Mouse (Mus musculus): ENCODE measurements around the gene Hrh2. TPM values are rescaled to one million over a fixed set of nuclear protein-coding genes. Genes with fewer than 3 reads are reported as not detected.

Gene Hrh2
- polyA plus RNA-seq, 1 experiment from 2014 or later: not detected

DNA sequence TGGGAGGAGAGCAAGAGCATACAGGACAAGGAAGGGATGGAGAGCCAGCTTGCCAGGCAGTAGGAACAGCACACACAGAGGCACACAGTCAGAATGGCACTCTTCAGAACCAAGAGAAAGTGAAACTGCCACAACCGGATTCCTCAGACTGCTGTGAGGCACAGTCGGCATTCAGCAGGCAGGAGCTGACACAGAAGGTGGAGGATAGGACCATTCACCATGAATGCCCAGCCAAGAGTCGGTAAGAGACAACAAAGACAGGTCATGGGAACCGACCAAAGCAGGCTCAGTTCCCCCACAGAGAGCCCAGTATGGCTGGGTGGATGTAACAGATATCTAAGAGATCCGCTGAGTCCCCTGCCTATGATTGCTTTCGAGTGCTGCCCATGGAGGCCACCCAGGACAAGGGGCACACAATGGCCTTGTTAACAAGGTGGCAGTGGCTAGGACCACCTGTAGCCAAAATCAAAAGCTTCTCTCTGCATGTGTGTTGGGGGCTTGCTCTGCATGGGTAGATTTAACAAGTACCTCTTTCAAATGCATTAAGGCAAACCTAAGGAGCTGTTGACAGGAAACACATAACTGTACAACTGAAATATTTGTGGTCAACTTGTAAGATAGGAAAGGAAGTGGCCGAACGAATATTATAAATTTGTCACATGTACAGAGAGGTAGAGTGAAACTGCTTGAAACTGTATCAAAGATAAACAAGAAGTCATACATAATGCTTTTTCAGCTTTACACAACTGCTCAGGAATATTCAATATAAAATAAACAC lies 17.7 kb downstream of the Hrh2 start:
- Histone ChIP-seq H3K9me3 (ENCODE audit: low read length) (no peaks in the 10 kb centered on the region), H3K36me3 (ENCODE audit: insufficient read depth, low read length) (no peaks in the 10 kb centered on the region), H3K4me1 (ENCODE audit: insufficient read depth, low read length) (peaks cover 8% of the 10 kb centered on the region; the same call in 1 of the 2 replicates), H3K27ac (ENCODE audit: low read length) (no peak overlapping the region), H3K4me3 (ENCODE audit: low read length) (no peak overlapping the region), H3K4me2 (replicated peaks; ENCODE audit: low read depth, low read length) (no peak overlapping the region), H3K9ac (replicated peaks; ENCODE audit: low read length) (no peak overlapping the region), H3K27me3 (ENCODE audit: insufficient read depth, low read length) (no peaks in the 10 kb centered on the region)
- no peak for ATAC-seq (ENCODE audit: low FRiP score, low TSS enrichment)
- 64% methylated on average over 8 of the region's 8 CpGs for WGBS

DNA sequence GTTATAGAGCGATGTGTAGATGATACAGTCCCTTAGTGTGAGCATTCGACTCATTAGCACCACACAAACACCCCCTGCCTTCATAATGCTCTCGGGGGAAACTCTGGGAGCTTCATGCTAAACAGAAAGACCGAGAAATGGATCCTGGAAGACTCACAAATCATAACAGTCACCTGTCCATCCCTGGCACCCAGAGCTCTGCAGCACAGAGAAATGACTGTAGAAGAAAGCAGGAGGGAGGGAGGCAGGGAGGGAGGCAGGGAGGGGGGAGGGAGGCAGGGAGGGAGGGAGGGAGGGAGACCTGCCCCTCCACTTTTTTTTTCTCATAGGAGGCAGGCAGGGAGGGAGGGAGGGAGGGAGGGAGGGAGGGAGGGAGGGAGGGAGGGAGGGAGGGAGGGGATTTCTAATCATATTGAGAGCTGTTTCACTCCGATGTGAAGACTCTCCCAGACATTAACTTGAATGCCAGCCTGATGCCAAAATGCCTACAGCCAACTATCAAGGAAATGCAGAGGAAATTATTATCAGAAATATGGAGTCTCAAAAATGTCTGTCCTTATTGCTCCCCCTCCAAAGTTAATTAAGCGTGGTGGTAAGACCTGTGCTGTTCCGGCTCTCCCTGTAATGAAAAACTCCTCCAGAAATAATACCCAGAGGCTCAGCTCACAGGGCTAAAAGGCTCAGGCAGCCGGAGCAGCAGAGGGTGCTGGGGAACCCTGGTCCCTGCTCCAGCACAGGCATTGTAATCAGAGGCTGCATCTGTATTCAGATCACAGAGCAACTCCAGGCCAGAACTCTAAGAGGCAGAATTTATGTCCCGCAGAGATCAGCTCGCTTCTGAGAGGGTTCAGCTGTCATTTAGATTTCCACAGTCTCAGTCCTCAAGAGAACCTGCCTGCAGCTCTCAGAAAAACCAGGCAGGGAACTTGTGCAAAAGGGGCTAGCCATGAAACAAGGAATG lies 19.9 kb downstream of the Hrh2 start:
- no peak overlapping the region for H3K4me3 ChIP-seq (ENCODE audit: low read length)
- peaks cover 8% of the 10 kb centered on the region; the same call in 1 of the 2 replicates for H3K4me1 ChIP-seq (ENCODE audit: insufficient read depth, low read length)
- H3K9ac ChIP-seq (replicated peaks; ENCODE audit: low read length): no peak overlapping the region
- ATAC-seq (ENCODE audit: low FRiP score, low TSS enrichment): peak; percentile 88
- no peak overlapping the region for H3K4me2 ChIP-seq (replicated peaks; ENCODE audit: low read depth, low read length)
- 24% methylated on average over 10 of the region's 10 CpGs for whole genome bisulfite sequencing
- no peaks in the 10 kb centered on the region for H3K9me3 ChIP-seq (ENCODE audit: low read length)
- no peaks in the 10 kb centered on the region for H3K27me3 ChIP-seq (ENCODE audit: insufficient read depth, low read length)
- H3K27ac ChIP-seq (ENCODE audit: low read length): peak overlapping the region; percentile 66
- H3K36me3 ChIP-seq (ENCODE audit: insufficient read depth, low read length): no peaks in the 10 kb centered on the region

DNA sequence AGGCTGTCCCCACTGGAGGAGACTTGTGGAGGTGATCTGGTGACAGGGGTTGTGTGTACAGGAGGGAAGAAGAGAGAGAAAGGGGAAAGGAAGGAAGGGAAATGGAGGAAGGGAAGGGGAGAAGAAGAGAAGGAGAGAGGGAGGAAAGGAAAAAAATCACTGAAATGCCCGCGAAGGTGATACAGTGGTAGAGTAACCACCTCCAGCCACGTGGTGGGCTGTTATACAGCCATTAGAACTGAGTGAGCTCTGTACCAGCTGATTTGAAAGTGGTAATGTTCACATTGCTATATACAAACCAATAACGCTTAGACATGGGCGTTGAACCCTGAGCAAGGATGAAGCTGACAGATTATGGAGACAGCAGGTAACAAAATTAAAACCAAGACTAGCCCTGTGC lies 20.6 kb downstream of the Hrh2 start:
- Histone ChIP-seq H3K27ac (ENCODE audit: low read length) (peak overlapping the region; percentile 66), H3K9ac (replicated peaks; ENCODE audit: low read length) (no peak overlapping the region)
- WGBS: 57% methylated on average over 5 of the region's 5 CpGs

DNA sequence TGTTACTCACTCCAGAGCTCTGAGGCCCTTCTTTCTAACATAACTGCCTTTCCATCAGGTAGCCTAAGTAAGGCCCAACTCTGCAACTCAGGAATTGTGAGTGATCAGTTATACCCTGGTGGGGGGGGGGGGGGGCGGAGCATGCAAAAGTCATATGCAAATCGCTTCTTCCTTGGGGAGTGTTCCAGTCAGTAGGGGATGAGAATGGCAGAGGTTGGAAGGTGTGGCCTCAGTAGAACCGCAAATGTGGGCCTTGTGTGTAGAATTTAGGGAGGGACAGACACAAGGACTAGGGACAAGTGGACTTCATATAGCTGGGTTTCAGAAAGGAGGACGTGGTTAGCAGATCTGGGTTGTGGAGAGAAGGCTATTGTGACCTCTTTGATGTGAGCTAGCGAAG lies 23.3 kb downstream of the Hrh2 start:
- WGBS: 56% methylated on average over 5 of the region's 5 CpGs

More for the DNA sequence above, 20.6 kb downstream of the Hrh2 start:
- Histone ChIP-seq H3K9me3 (ENCODE audit: low read length) (no peaks in the 10 kb centered on the region), H3K36me3 (ENCODE audit: insufficient read depth, low read length) (no peaks in the 10 kb centered on the region), H3K4me2 (replicated peaks; ENCODE audit: low read depth, low read length) (no peak overlapping the region), H3K27me3 (ENCODE audit: insufficient read depth, low read length) (no peaks in the 10 kb centered on the region), H3K4me3 (ENCODE audit: low read length) (no peak overlapping the region), H3K4me1 (ENCODE audit: insufficient read depth, low read length) (peaks cover 8% of the 10 kb centered on the region; the same call in 1 of the 2 replicates)
- no peak for ATAC-seq (ENCODE audit: low FRiP score, low TSS enrichment)

DNA sequence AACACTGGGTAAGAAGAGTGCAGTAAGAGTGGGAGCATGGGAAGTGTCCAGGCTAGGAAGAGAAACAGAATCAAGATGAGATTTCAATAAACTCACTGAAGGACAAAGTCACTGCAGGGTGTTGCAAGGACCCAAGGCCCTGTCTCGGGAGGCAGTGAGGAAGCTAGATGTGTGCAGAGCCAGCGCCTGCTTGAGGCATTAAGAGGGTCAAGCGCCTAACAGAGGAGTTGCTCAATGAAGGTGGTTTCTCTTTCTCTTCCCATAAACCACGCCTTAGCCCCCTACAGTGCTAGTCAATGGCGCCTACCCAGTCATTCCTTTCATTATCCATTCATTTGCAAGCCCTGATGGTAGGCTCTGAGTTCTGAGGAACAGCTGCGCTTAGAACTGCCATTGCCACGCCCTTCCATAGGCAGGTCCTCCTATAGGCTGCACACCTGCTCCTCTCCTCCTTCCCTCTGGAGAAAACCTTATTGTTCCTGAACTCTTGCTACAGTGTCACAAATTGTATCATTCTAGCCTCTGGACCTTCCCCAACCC lies 23.9 kb downstream of the Hrh2 start:
- H3K4me2 ChIP-seq (replicated peaks; ENCODE audit: low read depth, low read length): no peak overlapping the region
- 44% methylated on average over 7 of the region's 7 CpGs for WGBS

More for the DNA sequence above, 23.3 kb downstream of the Hrh2 start:
- H3K4me2 ChIP-seq (replicated peaks; ENCODE audit: low read depth, low read length): no peak overlapping the region
- H3K4me3 ChIP-seq (ENCODE audit: low read length): no peak overlapping the region
- H3K9me3 ChIP-seq (ENCODE audit: low read length): no peaks in the 10 kb centered on the region
- ATAC-seq (ENCODE audit: low FRiP score, low TSS enrichment): no peak
- peaks cover 8% of the 10 kb centered on the region; the same call in 1 of the 2 replicates for H3K4me1 ChIP-seq (ENCODE audit: insufficient read depth, low read length)
- H3K36me3 ChIP-seq (ENCODE audit: insufficient read depth, low read length): no peaks in the 10 kb centered on the region
- H3K27ac ChIP-seq (ENCODE audit: low read length): no peak overlapping the region
- H3K27me3 ChIP-seq (ENCODE audit: insufficient read depth, low read length): no peaks in the 10 kb centered on the region
- H3K9ac ChIP-seq (replicated peaks; ENCODE audit: low read length): no peak overlapping the region

DNA sequence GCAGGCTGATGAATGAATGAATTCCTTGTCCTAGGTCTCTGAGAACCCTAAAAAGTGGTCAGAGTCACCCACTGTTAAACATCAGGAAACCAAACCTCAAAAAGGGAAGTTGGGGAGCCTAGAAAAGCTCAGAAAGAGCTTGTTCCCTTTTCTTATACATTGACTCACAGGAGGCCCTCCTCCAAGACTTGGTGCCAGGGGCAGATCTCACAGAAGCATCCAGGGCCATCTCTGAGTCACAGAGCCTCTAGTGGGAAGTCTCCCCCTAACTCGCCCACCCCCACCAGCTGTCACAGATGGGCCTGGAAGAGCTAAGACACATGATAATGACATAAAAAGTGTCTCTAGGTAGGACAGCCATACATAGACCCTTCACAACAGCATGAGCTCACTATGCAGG lies 26.4 kb downstream of the Hrh2 start:
- H3K4me3 ChIP-seq (ENCODE audit: low read length): no peak overlapping the region
- no peaks in the 10 kb centered on the region for H3K27me3 ChIP-seq (ENCODE audit: insufficient read depth, low read length)
- H3K9ac ChIP-seq (replicated peaks; ENCODE audit: low read length): no peak overlapping the region
- no peaks in the 10 kb centered on the region for H3K9me3 ChIP-seq (ENCODE audit: low read length)
- H3K4me1 ChIP-seq (ENCODE audit: insufficient read depth, low read length): no peaks in the 10 kb centered on the region
- no peak for ATAC-seq (ENCODE audit: low FRiP score, low TSS enrichment)
- no peak overlapping the region for H3K4me2 ChIP-seq (replicated peaks; ENCODE audit: low read depth, low read length)
- 65% methylated on average over 1 of the region's 1 CpGs for WGBS
- H3K36me3 ChIP-seq (ENCODE audit: insufficient read depth, low read length): no peaks in the 10 kb centered on the region
- H3K27ac ChIP-seq (ENCODE audit: low read length): no peak overlapping the region

More for the DNA sequence above, 23.9 kb downstream of the Hrh2 start:
- Histone ChIP-seq H3K4me1 (ENCODE audit: insufficient read depth, low read length) (peaks cover 8% of the 10 kb centered on the region; the same call in 1 of the 2 replicates), H3K27me3 (ENCODE audit: insufficient read depth, low read length) (no peaks in the 10 kb centered on the region), H3K9ac (replicated peaks; ENCODE audit: low read length) (no peak overlapping the region), H3K36me3 (ENCODE audit: insufficient read depth, low read length) (no peaks in the 10 kb centered on the region), H3K27ac (ENCODE audit: low read length) (no peak overlapping the region), H3K4me3 (ENCODE audit: low read length) (no peak overlapping the region), H3K9me3 (ENCODE audit: low read length) (no peaks in the 10 kb centered on the region)
- ATAC-seq (ENCODE audit: low FRiP score, low TSS enrichment): no peak

DNA sequence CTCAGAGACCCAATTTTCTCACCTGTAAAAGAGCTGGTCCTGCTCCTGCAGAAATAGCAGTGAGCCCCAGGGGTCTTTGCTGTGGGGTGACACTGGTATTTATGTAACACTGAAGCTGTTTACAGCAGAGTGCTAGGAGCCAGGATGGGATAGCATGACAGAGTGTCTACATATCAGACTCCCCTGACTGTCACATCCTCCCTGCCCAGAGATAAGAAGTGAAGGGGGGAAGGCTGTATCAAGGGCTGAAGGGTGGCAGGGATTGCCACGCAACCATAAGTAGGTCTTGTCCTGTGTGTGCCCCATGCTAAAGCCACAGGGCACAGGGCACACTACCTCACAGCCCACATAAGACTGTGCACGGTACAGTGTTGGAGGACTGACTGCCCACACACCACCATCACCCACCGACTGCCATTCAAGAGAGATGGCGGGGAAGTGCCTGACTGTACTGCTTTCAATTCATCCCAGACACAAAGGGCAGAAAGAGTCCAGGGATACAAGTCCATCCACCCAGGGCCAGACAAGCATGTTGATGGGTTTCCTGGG lies 29.8 kb downstream of the Hrh2 start:
- H3K9me3 ChIP-seq (ENCODE audit: low read length): no peaks in the 10 kb centered on the region
- no peak overlapping the region for H3K9ac ChIP-seq (replicated peaks; ENCODE audit: low read length)
- no peaks in the 10 kb centered on the region for H3K27me3 ChIP-seq (ENCODE audit: insufficient read depth, low read length)
- no peak overlapping the region for H3K27ac ChIP-seq (ENCODE audit: low read length)
- WGBS: 78% methylated on average over 4 of the region's 4 CpGs
- no peak overlapping the region for H3K4me2 ChIP-seq (replicated peaks; ENCODE audit: low read depth, low read length)
- ATAC-seq (ENCODE audit: low FRiP score, low TSS enrichment): no peak
- H3K4me1 ChIP-seq (ENCODE audit: insufficient read depth, low read length): no peaks in the 10 kb centered on the region
- no peak overlapping the region for H3K4me3 ChIP-seq (ENCODE audit: low read length)
- no peaks in the 10 kb centered on the region for H3K36me3 ChIP-seq (ENCODE audit: insufficient read depth, low read length)

DNA sequence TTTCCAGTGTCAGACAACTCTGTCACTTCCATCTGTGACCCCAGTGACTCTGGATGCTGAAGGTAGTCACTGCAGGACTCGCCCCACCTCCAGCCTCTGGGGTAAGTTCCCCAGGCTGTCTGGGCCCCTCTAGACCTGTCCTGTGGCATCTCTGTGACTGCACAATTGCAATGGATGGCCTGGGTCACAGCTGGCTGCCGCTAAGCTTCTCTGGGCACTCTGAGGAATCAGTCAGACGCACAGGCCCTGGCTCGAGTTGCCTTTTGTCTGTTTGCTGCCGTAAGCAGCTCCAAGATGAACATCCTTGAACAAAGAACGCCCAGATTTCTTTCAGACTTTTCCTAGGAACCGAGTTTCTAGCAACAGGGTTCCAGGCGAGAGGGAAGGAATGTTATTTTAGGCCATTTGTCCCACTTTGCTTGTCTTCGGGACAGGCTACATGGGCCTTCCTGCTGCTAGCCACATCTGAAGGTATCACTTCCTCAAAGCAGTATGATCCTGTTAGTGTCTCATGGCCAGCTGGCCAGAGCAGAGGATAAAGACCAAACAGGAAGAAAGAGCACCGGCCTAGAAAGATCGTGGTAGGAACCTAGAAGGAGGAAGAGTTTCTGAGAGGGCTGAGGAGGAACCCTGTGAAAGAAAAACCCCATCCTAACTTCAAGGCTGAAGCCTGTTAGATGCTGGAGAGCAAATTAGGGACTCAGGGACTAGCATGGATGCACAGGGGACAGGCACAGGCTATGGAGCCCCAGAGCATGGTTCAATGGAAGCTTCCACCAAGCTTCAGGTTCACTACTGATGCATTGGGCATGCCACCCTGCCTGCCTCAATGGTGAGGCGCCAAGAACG lies 31.2 kb downstream of the Hrh2 start:
- H3K9me3 ChIP-seq (ENCODE audit: low read length): no peaks in the 10 kb centered on the region
- ATAC-seq (ENCODE audit: low FRiP score, low TSS enrichment): no peak
- no peak overlapping the region for H3K27ac ChIP-seq (ENCODE audit: low read length)
- no peak overlapping the region for H3K9ac ChIP-seq (replicated peaks; ENCODE audit: low read length)
- WGBS: 45% methylated on average over 13 of the region's 13 CpGs
- H3K36me3 ChIP-seq (ENCODE audit: insufficient read depth, low read length): no peaks in the 10 kb centered on the region
- H3K27me3 ChIP-seq (ENCODE audit: insufficient read depth, low read length): no peaks in the 10 kb centered on the region
- no peaks in the 10 kb centered on the region for H3K4me1 ChIP-seq (ENCODE audit: insufficient read depth, low read length)
- no peak overlapping the region for H3K4me2 ChIP-seq (replicated peaks; ENCODE audit: low read depth, low read length)
- H3K4me3 ChIP-seq (ENCODE audit: low read length): no peak overlapping the region

Measured in kidney, embryonic 16.5 days (tissue).